Mouse (Mus musculus): ENCODE data around the gene Tspan15.
A peak's percentile ranks its signal among the peaks of the same experiment; 100 is the strongest.

Tspan15 gene

GRCm38 (mm10) chr10:62225839-62226238 is 5.2 kb downstream of the Tspan15 start:
- DNase-seq: no peak

- no peak for DNase-seq
These were observed 6.8 kb downstream of the Tspan15 start for GRCm38 (mm10) chr10:62224231-62224630.

GRCm38 (mm10) chr10:62222777-62223176 is 8.3 kb downstream of the Tspan15 start:
- DNase-seq: peak; percentile 64 to 88

- DNase-seq: peak; percentile 23 to 42
These were observed 9.4 kb downstream of the Tspan15 start for GRCm38 (mm10) chr10:62221647-62222046.

- peak; percentile 25 to 56 for DNase-seq
These were observed 10.1 kb downstream of the Tspan15 start for GRCm38 (mm10) chr10:62220732-62221514.

GRCm38 (mm10) chr10:62218789-62219172 is 12.3 kb downstream of the Tspan15 start:
- DNase-seq: peak; percentile 37 to 64

- DNase-seq: no peak
These were observed 12.8 kb downstream of the Tspan15 start for GRCm38 (mm10) chr10:62218044-62218788.

GRCm38 (mm10) chr10:62217196-62217595 is 13.9 kb downstream of the Tspan15 start:
- peak; percentile 56 to 82 for DNase-seq

GRCm38 (mm10) chr10:62216595-62216994 is 14.5 kb downstream of the Tspan15 start:
- DNase-seq: peak; percentile 30 to 64

DNA sequence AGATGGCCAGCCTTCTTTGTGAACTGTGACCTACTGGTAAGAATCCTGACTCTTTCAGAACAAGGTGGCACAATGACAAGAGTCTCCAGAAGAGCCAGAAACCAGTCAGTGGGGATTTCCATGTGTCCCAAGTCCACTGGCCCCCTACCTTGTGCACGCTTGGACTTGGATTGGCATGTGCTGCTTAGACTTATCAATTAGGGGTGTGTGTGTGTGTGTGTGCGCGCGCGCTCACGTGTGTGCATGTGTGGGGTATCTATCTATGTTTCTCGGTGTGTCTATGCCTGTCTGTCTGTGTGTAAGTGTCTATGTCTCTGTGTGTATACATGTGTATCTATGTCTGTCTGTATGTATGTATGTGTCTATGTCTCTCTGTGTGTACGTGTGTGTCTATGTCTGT is 15.4 kb downstream of the Tspan15 start:
- DNase-seq: no peak

DNA sequence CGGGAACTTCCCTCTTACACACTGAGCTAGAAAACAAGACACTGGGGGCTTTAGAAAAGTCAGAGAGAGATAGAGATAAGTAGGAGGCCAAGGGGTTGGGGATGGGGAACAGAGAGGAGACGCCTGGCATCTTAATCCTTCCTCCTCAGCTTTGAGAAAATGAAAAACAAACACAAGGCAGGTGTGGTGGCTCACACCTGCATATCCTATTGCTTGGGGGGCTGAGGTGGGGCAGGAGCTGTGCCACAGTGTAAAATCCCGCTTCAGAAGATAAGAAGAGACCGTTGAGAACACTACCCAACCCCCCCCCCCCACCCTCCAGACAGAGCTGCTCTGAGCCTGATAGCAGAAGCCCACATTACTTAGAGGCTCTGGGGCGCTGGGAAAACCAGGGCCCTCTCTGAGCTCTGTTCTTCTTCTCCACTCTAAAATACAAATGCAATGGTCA is 15.9 kb downstream of the Tspan15 start:
- DNase-seq: no peak

- DNase-seq: no peak
These were observed 19.7 kb downstream of the Tspan15 start for GRCm38 (mm10) chr10:62211310-62211709.

- DNase-seq: peak; percentile 49 to 73
These were observed 22.7 kb downstream of the Tspan15 start for GRCm38 (mm10) chr10:62208241-62208896.

- DNase-seq: no peak
These were observed 28.5 kb downstream of the Tspan15 start for GRCm38 (mm10) chr10:62202574-62202973.

- no peak for DNase-seq
These were observed 32.2 kb downstream of the Tspan15 start for GRCm38 (mm10) chr10:62198891-62199290.

DNA sequence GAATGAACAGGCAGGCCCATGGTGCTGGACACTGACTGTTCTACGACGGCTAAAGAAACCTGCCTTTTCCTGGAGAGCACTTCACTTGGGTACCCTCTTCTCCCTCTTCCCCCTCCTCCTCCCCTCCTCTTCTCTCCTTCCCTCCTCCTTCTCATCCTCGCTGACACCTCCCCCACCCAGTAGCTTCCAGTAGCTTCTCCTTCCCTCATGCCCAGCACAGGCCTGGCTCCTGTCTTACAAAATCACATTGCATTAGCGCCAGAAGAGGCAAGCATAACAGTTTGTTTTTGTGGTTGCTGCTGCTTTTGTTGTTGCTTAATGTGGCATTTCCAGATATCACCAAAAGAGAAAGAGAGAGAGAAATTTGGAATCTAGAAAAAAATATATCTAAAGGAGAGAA is 33.6 kb downstream of the Tspan15 start:
- DNase-seq: no peak

- DNase-seq: no peak
These were observed 35.7 kb downstream of the Tspan15 start for GRCm38 (mm10) chr10:62195376-62195775.

DNA sequence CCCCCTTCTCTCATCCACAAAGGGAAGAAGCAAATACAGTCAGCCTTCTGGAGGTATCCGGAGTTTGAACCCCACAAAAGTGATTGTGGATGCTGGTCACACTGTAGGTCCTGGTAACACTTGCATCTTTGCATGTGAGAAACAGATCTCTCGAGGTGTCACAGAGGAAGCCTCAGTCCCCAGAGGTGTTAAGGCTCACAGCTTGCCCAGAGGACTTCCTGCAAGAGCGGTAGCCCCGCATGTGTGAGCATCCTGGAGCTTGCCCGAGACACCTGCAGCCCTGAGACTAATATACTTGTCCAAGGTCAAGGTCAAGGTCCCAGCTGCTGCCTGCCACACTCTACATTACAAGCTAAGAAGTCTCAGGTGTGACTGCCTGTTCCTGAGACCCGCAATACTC is 36.1 kb downstream of the Tspan15 start:
- DNase-seq: no peak

DNA sequence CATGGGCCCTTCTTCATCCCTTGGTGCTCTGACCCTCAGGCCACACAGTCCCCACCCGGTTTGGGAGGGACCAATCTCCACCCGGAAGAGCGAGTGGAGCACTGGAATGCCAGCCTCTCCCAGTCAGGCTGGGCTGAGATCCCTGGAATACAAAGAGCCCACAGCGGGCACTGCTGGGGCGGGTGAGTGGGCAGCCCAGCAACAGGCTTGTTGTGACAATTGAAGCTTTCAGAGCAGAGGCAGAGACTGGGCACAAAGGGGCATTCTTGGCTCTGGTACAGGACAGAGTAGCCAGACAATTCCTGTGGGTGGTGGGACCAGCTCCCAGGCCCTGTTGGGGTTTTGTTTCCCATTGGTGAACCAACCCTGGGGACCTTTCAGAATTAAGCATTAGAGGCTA is 36.6 kb downstream of the Tspan15 start:
- DNase-seq: no peak

DNA sequence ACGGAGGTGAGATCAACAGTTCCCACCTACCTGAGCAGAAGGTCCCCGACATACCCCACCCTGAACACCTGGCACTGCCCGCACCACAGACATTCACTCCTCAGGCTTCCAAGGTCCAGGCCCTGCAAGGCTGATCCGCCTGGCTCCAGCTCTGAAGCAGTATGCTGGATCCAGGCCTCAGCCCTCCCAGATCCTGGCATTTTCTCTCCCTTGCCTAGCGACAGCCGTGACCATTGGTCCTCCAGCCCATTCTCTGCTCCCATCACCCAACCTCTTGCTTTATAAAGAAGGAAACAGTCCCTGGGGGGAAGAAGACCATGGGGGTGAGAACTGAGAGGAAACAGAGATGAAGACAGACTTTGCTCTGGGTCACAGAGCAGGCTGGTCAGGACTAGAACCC is 37.0 kb downstream of the Tspan15 start:
- DNase-seq: no peak

DNA sequence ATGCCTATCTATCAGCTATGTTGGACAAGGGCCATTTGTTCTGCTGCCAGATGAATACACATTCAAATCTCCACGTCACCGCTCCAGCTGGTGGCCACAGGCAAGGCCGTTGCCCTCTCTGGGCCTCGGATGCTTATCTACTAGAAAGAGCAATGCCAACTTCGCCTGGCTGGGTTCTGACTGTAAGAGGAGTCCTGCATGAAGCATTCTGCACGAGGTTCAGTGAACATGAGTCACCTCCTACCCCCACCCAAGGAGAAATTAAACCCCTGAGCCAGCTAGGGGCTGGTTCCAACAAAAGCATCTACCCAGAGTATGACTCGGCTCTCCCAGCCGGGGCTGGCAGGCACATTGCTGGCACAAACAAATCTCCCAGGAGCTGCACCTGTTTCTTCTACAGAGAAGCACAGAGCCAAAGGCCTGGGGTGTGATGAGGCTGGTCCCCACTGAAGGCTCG is 38.3 kb downstream of the Tspan15 start:
- no peak for DNase-seq

- no peak for DNase-seq
These were observed 40.2 kb downstream of the Tspan15 start for GRCm38 (mm10) chr10:62190821-62191220.

DNA sequence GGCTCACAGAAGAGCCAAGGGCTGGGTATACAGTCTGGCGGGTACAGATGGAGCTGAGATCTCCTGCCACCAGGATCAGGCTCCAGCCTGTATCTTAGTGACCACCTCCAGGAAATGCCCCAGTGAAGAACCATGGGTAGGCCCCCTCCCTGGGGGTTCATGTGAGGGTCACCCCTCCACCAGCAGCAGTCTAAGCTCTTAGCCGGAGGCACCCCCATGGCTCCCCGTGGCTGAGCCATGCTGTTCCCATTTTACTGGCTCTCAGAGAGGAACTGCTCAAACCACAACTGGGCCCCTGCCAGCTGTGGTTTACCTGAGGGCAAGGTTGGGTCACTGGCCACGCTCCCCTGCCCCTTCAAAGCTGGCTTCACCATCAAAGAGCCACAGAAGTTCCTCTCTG is 41.1 kb downstream of the Tspan15 start:
- DNase-seq: peak; percentile 58 to 73

GRCm38 (mm10) chr10:62189303-62189702 is 41.7 kb downstream of the Tspan15 start:
- DNase-seq: no peak

Measured in lung, postnatal 4 days (tissue).